Mouse (Mus musculus) ES-Bruce4 (cell line): ENCODE results near the gene Fam207a.

Experiments
- CTCF ChIP-seq: IDR thresholded peaks from one replicate; pipeline ENCODE4 v1.8.1; 2011; ENCODE audit warnings: low read depth, low read length
- POLR2A ChIP-seq: IDR thresholded peaks from one replicate; pipeline ENCODE4 v1.8.1; 2011; ENCODE audit warnings: low read length; ENCODE audit not compliant: insufficient read depth

- TF ChIP-seq POLR2A (no peak), CTCF (no peak)
Observed at GRCm38 (mm10) chr10:77470763-77471162, 44.8 kb downstream of the Fam207a start.
